Mouse (Mus musculus) MEL (cell line): ENCODE data around the gene Sirt4. TPM values are rescaled to one million over a fixed set of nuclear protein-coding genes. Genes with fewer than 3 reads are reported as not detected.
A peak's percentile ranks its signal among the peaks of the same experiment; 100 is the strongest.

Experiments
- DNase-seq: peaks from one replicate; pipeline ENCODE4 v3.0.0; 2011; ENCODE audit warnings: low read depth, low spot score
- H3K27ac ChIP-seq: 2 replicates; pipeline ENCODE4 v1.5.1; 2012; ENCODE audit warnings: low read depth, mild to moderate bottlenecking, control low read depth, low read length, moderate library complexity; ENCODE audit not compliant: control insufficient read depth
- H3K27me3 ChIP-seq, 2 experiments: fragments of 150-350 bp in 1 of 2; sonication (generic) in 1 of 2; 2 replicates each; pipeline ENCODE4 v1.6.1; 2012; ENCODE audit warnings: low read length in 2 of 2, mild to moderate bottlenecking in 2 of 2, improper control_type of control experiment in 1 of 2, moderate library complexity in 1 of 2; ENCODE audit not compliant: insufficient read depth in 2 of 2, control insufficient read depth in 1 of 2
- H3K36me3 ChIP-seq, 2 experiments: 2 replicates each; pipeline ENCODE4 v1.6.1; 2012 to 2014; ENCODE audit warnings: low read length in 2 of 2, improper control_type of control experiment in 1 of 2, inconsistent platforms in 1 of 2, mild to moderate bottlenecking in 1 of 2; ENCODE audit not compliant: insufficient read depth in 2 of 2, control insufficient read depth in 1 of 2
- H3K4me1 ChIP-seq, 2 experiments: fragments of 150-350 bp in 1 of 2; sonication (generic) in 1 of 2; 2 replicates each; pipeline ENCODE4 v1.6.1; 2012; ENCODE audit warnings: low read length in 2 of 2, improper control_type of control experiment in 1 of 2, mild to moderate bottlenecking in 1 of 2; ENCODE audit not compliant: insufficient read depth in 2 of 2, control insufficient read depth in 1 of 2
- H3K4me3 ChIP-seq, 2 experiments: fragments of 150-350 bp in 1 of 2; sonication (generic) in 1 of 2; 2 replicates each; pipeline ENCODE4 v1.5.1; 2012; ENCODE audit warnings: low read depth in 2 of 2, low read length in 2 of 2, mild to moderate bottlenecking in 2 of 2, moderate library complexity in 2 of 2, control low read depth in 1 of 2, improper control_type of control experiment in 1 of 2; ENCODE audit not compliant: control insufficient read depth in 1 of 2, insufficient read depth in 1 of 2
- H3K79me2 ChIP-seq: 2 replicates; pipeline ENCODE4 v1.6.1; 2012; ENCODE audit warnings: mild to moderate bottlenecking, low read length, moderate library complexity; ENCODE audit not compliant: control insufficient read depth, poor library complexity, insufficient read depth
- H3K9ac ChIP-seq: 2 replicates; pipeline ENCODE4 v1.6.1; 2012; ENCODE audit warnings: low read depth, mild to moderate bottlenecking, control low read depth, low read length, moderate library complexity; ENCODE audit not compliant: control insufficient read depth, poor library complexity, severe bottlenecking
- H3K9me3 ChIP-seq: fragments of 150-350 bp; sonication (generic); replicated peaks from 2 replicates; pipeline ENCODE4 v1.6.1; 2012; ENCODE audit warnings: mild to moderate bottlenecking, low read length, improper control_type of control experiment, moderate library complexity; ENCODE audit not compliant: insufficient read depth
- BHLHE40 ChIP-seq: IDR thresholded peaks from 2 replicates; pipeline ENCODE4 v1.6.1; 2012; ENCODE audit warnings: low read depth, mild to moderate bottlenecking, inconsistent platforms, low read length, improper control_type of control experiment, borderline replicate concordance
- CHD1 ChIP-seq: IDR thresholded peaks from 2 replicates; pipeline ENCODE4 v1.6.1; 2012; ENCODE audit warnings: low read depth, mild to moderate bottlenecking, inconsistent platforms, low read length, improper control_type of control experiment
- CHD2 ChIP-seq: IDR thresholded peaks from 2 replicates; pipeline ENCODE4 v1.6.1; 2011; ENCODE audit warnings: low read length, improper control_type of control experiment
- CTCF ChIP-seq, 3 experiments: IDR thresholded peaks in 2 of 3; conservative IDR thresholded peaks in 1 of 3; 2 replicates each; pipeline ENCODE4 v1.5.1; 2011 to 2012; ENCODE audit warnings: low read length in 3 of 3, low read depth in 2 of 3, mild to moderate bottlenecking in 2 of 3, improper control_type of control experiment in 1 of 3, inconsistent platforms in 1 of 3, mixed read lengths in 1 of 3, moderate library complexity in 1 of 3; ENCODE audit not compliant: control insufficient read depth in 1 of 3, insufficient read depth in 1 of 3, poor library complexity in 1 of 3, severe bottlenecking in 1 of 3
- E2F4 ChIP-seq: IDR thresholded peaks from 2 replicates; pipeline ENCODE4 v1.6.1; 2011; ENCODE audit warnings: low read depth, low read length, improper control_type of control experiment, borderline replicate concordance
- ELF1 ChIP-seq: IDR thresholded peaks from 2 replicates; pipeline ENCODE4 v1.6.1; 2014; ENCODE audit warnings: low read depth, mild to moderate bottlenecking, inconsistent platforms, low read length, improper control_type of control experiment, moderate library complexity
- EP300 ChIP-seq, 2 experiments: IDR thresholded peaks; 2 replicates each; pipeline ENCODE4 v1.6.1; 2011; ENCODE audit warnings: improper control_type of control experiment in 2 of 2, low read length in 2 of 2, low read depth in 1 of 2, mild to moderate bottlenecking in 1 of 2
- ETS1 ChIP-seq: IDR thresholded peaks from 2 replicates; pipeline ENCODE4 v1.6.1; 2012; ENCODE audit warnings: low read depth, mild to moderate bottlenecking, inconsistent platforms, low read length, improper control_type of control experiment, moderate library complexity
- GABPA ChIP-seq: IDR thresholded peaks from 2 replicates; pipeline ENCODE4 v1.6.1; 2012; ENCODE audit warnings: low read depth, mild to moderate bottlenecking, inconsistent platforms, low read length, improper control_type of control experiment, moderate library complexity
- GATA1 ChIP-seq: IDR thresholded peaks from 2 replicates; pipeline ENCODE4 v1.6.1; 2011; ENCODE audit warnings: low read depth, low read length, improper control_type of control experiment
- HCFC1 ChIP-seq: IDR thresholded peaks from 2 replicates; pipeline ENCODE4 v1.6.1; 2012; ENCODE audit warnings: low read depth, mild to moderate bottlenecking, inconsistent platforms, low read length, improper control_type of control experiment, moderate library complexity
- JUND ChIP-seq: IDR thresholded peaks from 2 replicates; pipeline ENCODE4 v1.6.1; 2011; ENCODE audit warnings: low read depth, mild to moderate bottlenecking, improper control_type of control experiment, low read length
- MAFK ChIP-seq: IDR thresholded peaks from 2 replicates; pipeline ENCODE4 v1.6.1; 2011; ENCODE audit warnings: low read depth, mild to moderate bottlenecking, low read length, improper control_type of control experiment, borderline replicate concordance
- MAX ChIP-seq: IDR thresholded peaks from 2 replicates; pipeline ENCODE4 v1.6.1; 2011; ENCODE audit warnings: low read length, improper control_type of control experiment
- MAZ ChIP-seq: IDR thresholded peaks from 2 replicates; pipeline ENCODE4 v1.6.1; 2012; ENCODE audit warnings: low read depth, mild to moderate bottlenecking, inconsistent platforms, low read length, improper control_type of control experiment
- MEF2A ChIP-seq: IDR thresholded peaks from 2 replicates; pipeline ENCODE4 v1.6.1; 2014; ENCODE audit warnings: low read depth, mild to moderate bottlenecking, inconsistent platforms, low read length, improper control_type of control experiment; ENCODE audit not compliant: poor library complexity, insufficient replicate concordance, severe bottlenecking; ENCODE audit errors: extremely low read depth
- MXI1 ChIP-seq: IDR thresholded peaks from 2 replicates; pipeline ENCODE4 v1.6.1; 2011; ENCODE audit warnings: mild to moderate bottlenecking, low read depth, low read length, improper control_type of control experiment
- MYB ChIP-seq: IDR thresholded peaks from 2 replicates; pipeline ENCODE4 v1.6.1; 2011; ENCODE audit warnings: mild to moderate bottlenecking, low read depth, low read length, improper control_type of control experiment
- MYC ChIP-seq: IDR thresholded peaks from 2 replicates; pipeline ENCODE4 v1.6.1; 2011; ENCODE audit warnings: low read depth, mild to moderate bottlenecking, low read length, improper control_type of control experiment, moderate library complexity
- NELFE ChIP-seq: IDR thresholded peaks from 2 replicates; pipeline ENCODE4 v1.6.1; 2011; ENCODE audit warnings: low read depth, low read length, improper control_type of control experiment
- NRF1 ChIP-seq: IDR thresholded peaks from 2 replicates; pipeline ENCODE4 v1.6.1; 2014; ENCODE audit warnings: low read depth, mild to moderate bottlenecking, inconsistent platforms, low read length, improper control_type of control experiment, moderate library complexity; ENCODE audit not compliant: poor library complexity, insufficient read depth, severe bottlenecking
- POLR2A ChIP-seq, 2 experiments: IDR thresholded peaks; 2 replicates each; pipeline ENCODE4 v1.6.1; 2011 to 2012; ENCODE audit warnings: low read length in 2 of 2, mild to moderate bottlenecking in 2 of 2, control low read depth in 1 of 2, improper control_type of control experiment in 1 of 2, low read depth in 1 of 2, moderate library complexity in 1 of 2; ENCODE audit not compliant: control insufficient read depth in 1 of 2, insufficient read depth in 1 of 2, poor library complexity in 1 of 2
- POLR2AphosphoS5 ChIP-seq: IDR thresholded peaks from 2 replicates; pipeline ENCODE4 v1.6.1; 2012; ENCODE audit warnings: low read depth, borderline replicate concordance, mild to moderate bottlenecking, inconsistent platforms, low read length, moderate library complexity, mixed read lengths
- RAD21 ChIP-seq: IDR thresholded peaks from 2 replicates; pipeline ENCODE4 v1.6.1; 2011; ENCODE audit warnings: mild to moderate bottlenecking, low read depth, low read length, improper control_type of control experiment
- RCOR1 ChIP-seq: IDR thresholded peaks from 2 replicates; pipeline ENCODE4 v1.6.1; 2012; ENCODE audit warnings: low read depth, mild to moderate bottlenecking, inconsistent platforms, low read length, improper control_type of control experiment
- SIN3A ChIP-seq: IDR thresholded peaks from 2 replicates; pipeline ENCODE4 v1.6.1; 2012; ENCODE audit warnings: low read length, improper control_type of control experiment, inconsistent platforms
- SMC3 ChIP-seq: IDR thresholded peaks from 2 replicates; pipeline ENCODE4 v1.6.1; 2011; ENCODE audit warnings: low read depth, low read length, improper control_type of control experiment
- TAL1 ChIP-seq: IDR thresholded peaks from 2 replicates; pipeline ENCODE4 v1.6.1; 2012; ENCODE audit warnings: mild to moderate bottlenecking, inconsistent platforms, low read length, moderate library complexity, mixed read lengths
- TBP ChIP-seq: IDR thresholded peaks from 2 replicates; pipeline ENCODE4 v1.8.0; 2011; ENCODE audit warnings: low read depth, low read length, improper control_type of control experiment
- TCF12 ChIP-seq: IDR thresholded peaks from 2 replicates; pipeline ENCODE4 v1.6.1; 2014; ENCODE audit warnings: low read depth, mild to moderate bottlenecking, inconsistent platforms, low read length, improper control_type of control experiment, moderate library complexity
- UBTF ChIP-seq: IDR thresholded peaks from 2 replicates; pipeline ENCODE4 v1.6.1; 2012; ENCODE audit warnings: low read depth, mild to moderate bottlenecking, inconsistent platforms, low read length, improper control_type of control experiment, moderate library complexity, borderline replicate concordance; ENCODE audit not compliant: insufficient read depth
- USF1 ChIP-seq: IDR thresholded peaks from 2 replicates; pipeline ENCODE4 v1.6.1; 2014; ENCODE audit warnings: low read depth, mild to moderate bottlenecking, inconsistent platforms, low read length, improper control_type of control experiment, moderate library complexity
- USF2 ChIP-seq, 2 experiments: IDR thresholded peaks; 2 replicates each; pipeline ENCODE4 v1.6.1; 2011 to 2012; ENCODE audit warnings: improper control_type of control experiment in 2 of 2, low read length in 2 of 2, borderline replicate concordance in 1 of 2, inconsistent platforms in 1 of 2, low read depth in 1 of 2, mild to moderate bottlenecking in 1 of 2; ENCODE audit not compliant: insufficient read depth in 1 of 2
- ZC3H11A ChIP-seq: IDR thresholded peaks from 2 replicates; pipeline ENCODE4 v1.6.1; 2012; ENCODE audit warnings: low read depth, mild to moderate bottlenecking, inconsistent platforms, low read length, improper control_type of control experiment
- ZKSCAN1 ChIP-seq: IDR thresholded peaks from 2 replicates; pipeline ENCODE4 v1.6.1; 2012; ENCODE audit warnings: low read depth, mild to moderate bottlenecking, inconsistent platforms, low read length, improper control_type of control experiment, moderate library complexity
- ZMIZ1 ChIP-seq: IDR thresholded peaks from 2 replicates; pipeline ENCODE4 v1.6.1; 2012; ENCODE audit warnings: low read depth, mild to moderate bottlenecking, inconsistent platforms, low read length, improper control_type of control experiment, moderate library complexity
- ZNF384 ChIP-seq: IDR thresholded peaks from 2 replicates; pipeline ENCODE4 v1.6.1; 2012; ENCODE audit warnings: low read depth, mild to moderate bottlenecking, inconsistent platforms, low read length, improper control_type of control experiment
- polyA plus RNA-seq, 2 experiments: library from polyadenylated mRNA; stranded (reverse) in 1 of 2; unstranded in 1 of 2; fragments of >175 nt in 1 of 2; fragments of >200 nt in 1 of 2; gene quantifications; 2 replicates each; pipeline versions ENCODE4 v1.2.1 to v1.2.4; 2012; ENCODE audit warnings: low replicate concordance in 2 of 2, low read depth in 1 of 2; ENCODE audit not compliant: insufficient read length in 2 of 2, insufficient read depth in 1 of 2, missing spikeins in 1 of 2
- total RNA-seq: library from RNA; depleted of rRNA; stranded (reverse); fragments of 300-350 nt; gene quantifications from 2 replicates; pipeline ENCODE4 v1.2.3, GENCODE M21; 2012

The Sirt4 gene
- total and polyA plus RNA-seq, 3 experiments = 9.2 to 10.3 TPM; not detected in 1

DNA sequence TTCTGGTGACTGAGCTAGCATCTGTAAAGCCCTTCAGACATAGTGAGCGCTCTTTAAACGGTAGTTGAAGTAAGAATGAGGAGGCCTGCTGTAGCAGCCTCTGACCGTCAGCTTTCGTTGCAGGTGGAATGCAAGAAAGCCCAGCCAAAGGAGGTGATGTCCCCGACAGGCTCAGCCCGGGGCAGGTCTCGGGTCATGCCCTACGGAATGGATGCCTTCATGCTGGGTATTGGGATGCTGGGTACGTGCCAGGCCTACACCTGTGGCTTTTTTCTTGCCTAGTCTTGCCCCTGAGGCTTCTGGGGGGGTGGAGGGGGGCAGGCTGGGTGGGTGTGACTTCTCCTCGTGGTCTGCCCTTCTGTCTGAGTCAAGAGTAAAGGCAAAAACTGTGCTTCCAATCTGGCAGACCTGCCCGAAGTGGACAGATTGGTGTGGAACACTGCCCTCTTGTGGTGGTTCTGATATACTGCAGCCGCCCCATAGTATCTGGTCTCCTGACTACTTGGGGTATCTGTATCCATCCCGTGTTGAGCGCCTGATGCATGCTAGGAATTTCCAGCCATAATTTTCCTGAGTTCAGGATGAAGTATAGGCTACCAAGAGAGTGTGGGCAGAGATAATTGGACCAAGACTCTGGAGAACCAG is 43.2 kb downstream of the Sirt4 start:
- H3K4me3 ChIP-seq = no peak overlapping the region
- no peaks in the 10 kb centered on the region for H3K9me3 ChIP-seq
- no peaks in the 10 kb centered on the region for H3K79me2 ChIP-seq
- H3K36me3 ChIP-seq = no peaks in the 10 kb centered on the region
- H3K4me1 ChIP-seq = no peaks in the 10 kb centered on the region
- peak; percentile 77 for DNase-seq
- H3K27me3 ChIP-seq = no peaks in the 10 kb centered on the region
- H3K9ac ChIP-seq = no peak overlapping the region
- no peak overlapping the region for H3K27ac ChIP-seq
- no peak for TF ChIP-seq ZKSCAN1
- peak; percentile 86 to 92 (median 91) for TF ChIP-seq CTCF (IDR thresholded peaks at IDR 0.05 in 2 of 3, conservative IDR thresholded peaks at IDR 0.05 in 1 of 3; ENCODE audit: control insufficient read depth in 1 of 3, insufficient read depth in 1 of 3, low read depth in 2 of 3, low read length in 3 of 3, poor library complexity in 1 of 3, severe bottlenecking in 1 of 3)
- TF ChIP-seq UBTF = no peak
- TF ChIP-seq TAL1 = no peak
- no peak for TF ChIP-seq MXI1
- TF ChIP-seq MAX = no peak
- peak; percentile 85 for TF ChIP-seq RAD21
- no peak for TF ChIP-seq CHD1
- no peak for TF ChIP-seq NRF1
- 0 out of 2 replicates have a peak, but pooled peaks have one; percentile 26 for TF ChIP-seq SIN3A
- TF ChIP-seq MYB = no peak
- no peak for TF ChIP-seq USF2 (IDR thresholded peaks at IDR 0.05; ENCODE audit: borderline replicate concordance in 1 of 2, insufficient read depth in 1 of 2, low read depth in 1 of 2, low read length in 2 of 2)
- no peak for TF ChIP-seq USF1
- no peak for TF ChIP-seq RCOR1
- TF ChIP-seq POLR2AphosphoS5 = no peak
- TF ChIP-seq EP300 (IDR thresholded peaks at IDR 0.05; ENCODE audit: low read depth in 1 of 2, low read length in 2 of 2) = no peak
- peak; percentile 83 for TF ChIP-seq SMC3
- no peak for TF ChIP-seq ELF1
- TF ChIP-seq E2F4 = no peak
- TF ChIP-seq JUND = no peak
- no peak for TF ChIP-seq TCF12
- TF ChIP-seq POLR2A (IDR thresholded peaks at IDR 0.05; ENCODE audit: control insufficient read depth in 1 of 2, insufficient read depth in 1 of 2, low read depth in 1 of 2, low read length in 2 of 2, poor library complexity in 1 of 2) = no peak
- TF ChIP-seq ZNF384 = no peak
- no peak for TF ChIP-seq CHD2
- TF ChIP-seq GABPA = no peak
- TF ChIP-seq MEF2A = no peak
- TF ChIP-seq ZMIZ1 = no peak
- no peak for TF ChIP-seq MAZ
- TF ChIP-seq ETS1 = no peak
- no peak for TF ChIP-seq HCFC1
- no peak for TF ChIP-seq TBP
- no peak for TF ChIP-seq MYC
- peak; percentile 72 for TF ChIP-seq ZC3H11A
- no peak for TF ChIP-seq NELFE
- TF ChIP-seq MAFK = no peak
- no peak for TF ChIP-seq BHLHE40
- no peak for TF ChIP-seq GATA1
